Mouse (Mus musculus) liver, embryonic 15.5 days (tissue): ENCODE measurements around the gene Ranbp9. TPM values are rescaled to one million over a fixed set of nuclear protein-coding genes. Genes with fewer than 3 reads are reported as not detected.
"Not testable (repeated sequence)": the region's sequence is repeated elsewhere in the genome, so short reads cannot be mapped to it uniquely, and the experiment has no call there.

ENCODE experiments used
- ATAC-seq: fragments of 200-750 bp; cut with Nextera tagmentation; 2 replicates; pipeline ENCODE4 v1.8.0; 2017; ENCODE audit warnings: moderate number of reproducible peaks, mild to moderate bottlenecking, moderate library complexity; ENCODE audit not compliant: insufficient read depth
- H3K27ac ChIP-seq: fragments of 300-500 bp; sonication (generic); replicated peaks from 2 replicates; pipeline ENCODE4 v1.5.1; 2015; ENCODE audit warnings: mild to moderate bottlenecking, inconsistent platforms
- H3K27me3 ChIP-seq: fragments of 300-500 bp; sonication (generic); 2 replicates; pipeline ENCODE4 v1.6.1; 2015; ENCODE audit warnings: mild to moderate bottlenecking, inconsistent platforms
- H3K36me3 ChIP-seq: fragments of 300-500 bp; sonication (generic); replicated peaks from 2 replicates; pipeline ENCODE4 v1.6.1; 2015; ENCODE audit warnings: moderate library complexity, mild to moderate bottlenecking, inconsistent platforms
- H3K4me1 ChIP-seq: fragments of 300-500 bp; sonication (generic); replicated peaks from 2 replicates; pipeline ENCODE4 v1.6.1; 2015; ENCODE audit warnings: inconsistent platforms
- H3K4me2 ChIP-seq: fragments of 300-500 bp; sonication (generic); 2 replicates; pipeline ENCODE4 v1.6.1; 2015; ENCODE audit warnings: moderate library complexity, mild to moderate bottlenecking, inconsistent platforms
- H3K4me3 ChIP-seq: fragments of 300-500 bp; sonication (generic); replicated peaks from 2 replicates; pipeline ENCODE4 v1.5.1; 2015; ENCODE audit warnings: mild to moderate bottlenecking, inconsistent platforms
- H3K9ac ChIP-seq: fragments of 300-500 bp; sonication (generic); 2 replicates; pipeline ENCODE4 v1.6.1; 2015; ENCODE audit warnings: moderate library complexity, mild to moderate bottlenecking, inconsistent platforms
- H3K9me3 ChIP-seq: fragments of 300-500 bp; sonication (generic); replicated peaks from 2 replicates; pipeline ENCODE4 v1.6.1; 2016; ENCODE audit warnings: inconsistent platforms
- WGBS: fragments of 180-500 bp; shearing (Covaris S2); methylation state at CpG from one replicate; pipeline ENCODE4 v1.1.7; 2015; ENCODE audit warnings: mixed read lengths; ENCODE audit not compliant: insufficient replicate concordance; 5-methylcytosine and 5-hydroxymethylcytosine counted together
- polyA plus RNA-seq: library from polyadenylated mRNA; unstranded; fragments of >200 nt; fragmentation: Nextera tagmentation; extraction: Ambion mirVana; gene quantifications from 2 replicates; pipeline ENCODE4 v1.2.1, GENCODE M21; 2015

Ranbp9 gene
- polyA plus RNA-seq, 1 experiment from 2014 or later: 3.3 TPM

GRCm38 (mm10) chr13:43478586-43478985 lies 2.5 kb downstream of the Ranbp9 start:
- 21% methylated on average over 8 of the region's 8 CpGs for WGBS
- peaks cover 49% of the 10 kb centered on the region for H3K4me1 ChIP-seq
- 0 out of 2 replicates have a peak, but pooled peaks cover 4% of the 10 kb centered on the region for H3K27me3 ChIP-seq
- H3K27ac ChIP-seq: peak overlapping the region; percentile 59; the same call in 1 of the 2 replicates
- H3K36me3 ChIP-seq: no peaks in the 10 kb centered on the region
- no peak for ATAC-seq
- no peaks in the 10 kb centered on the region for H3K9me3 ChIP-seq
- H3K4me2 ChIP-seq: peak overlapping the region; percentile 89
- H3K9ac ChIP-seq: peak overlapping the region; percentile 21; the same call in 1 of the 2 replicates
- peak overlapping the region; percentile 91 for H3K4me3 ChIP-seq

- no peak for ATAC-seq
- no peak overlapping the region for H3K4me2 ChIP-seq
- H3K36me3 ChIP-seq: no peaks in the 10 kb centered on the region
Observed at GRCm38 (mm10) chr13:43477098-43477697, 3.9 kb downstream of the Ranbp9 start.

GRCm38 (mm10) chr13:43476226-43476625 lies 4.9 kb downstream of the Ranbp9 start:
- Histone ChIP-seq H3K27ac (no peak overlapping the region), H3K4me2 (no peak overlapping the region), H3K9me3 (no peaks in the 10 kb centered on the region), H3K4me3 (no peak overlapping the region), H3K9ac (no peak overlapping the region), H3K4me1 (peaks cover 50% of the 10 kb centered on the region), H3K36me3 (no peaks in the 10 kb centered on the region), H3K27me3 (no peaks in the 10 kb centered on the region)
- WGBS: 62% methylated on average over 7 of the region's 7 CpGs
- no peak for ATAC-seq

More at GRCm38 (mm10) chr13:43477098-43477697, 3.9 kb downstream of the Ranbp9 start:
- 73% methylated on average over 3 of the region's 3 CpGs for WGBS
- H3K9me3 ChIP-seq: no peaks in the 10 kb centered on the region
- no peak overlapping the region for H3K9ac ChIP-seq
- no peak overlapping the region for H3K27ac ChIP-seq
- no peaks in the 10 kb centered on the region for H3K27me3 ChIP-seq
- no peak overlapping the region for H3K4me3 ChIP-seq
- H3K4me1 ChIP-seq: peaks cover 55% of the 10 kb centered on the region

GRCm38 (mm10) chr13:43474722-43475121 lies 6.4 kb downstream of the Ranbp9 start:
- H3K9ac ChIP-seq: no peak overlapping the region
- H3K4me1 ChIP-seq: peaks cover 45% of the 10 kb centered on the region
- H3K27me3 ChIP-seq: no peaks in the 10 kb centered on the region
- no peak for ATAC-seq
- H3K4me3 ChIP-seq: no peak overlapping the region
- H3K36me3 ChIP-seq: no peaks in the 10 kb centered on the region
- H3K4me2 ChIP-seq: no peak overlapping the region
- no peak overlapping the region for H3K27ac ChIP-seq
- 74% methylated on average over 5 of the region's 5 CpGs for WGBS
- no peaks in the 10 kb centered on the region for H3K9me3 ChIP-seq

GRCm38 (mm10) chr13:43471861-43472260 lies 9.2 kb downstream of the Ranbp9 start:
- not testable (repeated sequence) for ATAC-seq, H3K27ac ChIP-seq, H3K27me3 ChIP-seq, H3K36me3 ChIP-seq, H3K9ac ChIP-seq, H3K4me2 ChIP-seq, H3K9me3 ChIP-seq, H3K4me3 ChIP-seq
- 86% methylated on average over 1 of the region's 1 CpGs for WGBS
- H3K4me1 ChIP-seq: peaks cover 24% of the 10 kb centered on the region

GRCm38 (mm10) chr13:43469607-43470006 lies 11.5 kb downstream of the Ranbp9 start:
- no peaks in the 10 kb centered on the region for H3K27me3 ChIP-seq
- H3K9ac ChIP-seq: no peak overlapping the region
- no peak overlapping the region for H3K4me2 ChIP-seq
- peaks cover 21% of the 10 kb centered on the region for H3K4me1 ChIP-seq
- no peaks in the 10 kb centered on the region for H3K9me3 ChIP-seq
- H3K4me3 ChIP-seq: no peak overlapping the region
- peaks cover 2% of the 10 kb centered on the region; the same call in 1 of the 2 replicates for H3K36me3 ChIP-seq
- 74% methylated on average over 1 of the region's 1 CpGs for WGBS
- no peak for ATAC-seq
- H3K27ac ChIP-seq: no peak overlapping the region

GRCm38 (mm10) chr13:43464605-43465004 lies 16.5 kb downstream of the Ranbp9 start:
- Histone ChIP-seq H3K27ac (no peak overlapping the region), H3K9me3 (no peaks in the 10 kb centered on the region), H3K36me3 (peaks cover 2% of the 10 kb centered on the region; the same call in 1 of the 2 replicates), H3K4me2 (no peak overlapping the region), H3K4me1 (peaks cover 18% of the 10 kb centered on the region), H3K4me3 (no peak overlapping the region), H3K27me3 (no peaks in the 10 kb centered on the region), H3K9ac (no peak overlapping the region)
- ATAC-seq: no peak
- WGBS: 89% methylated on average over 2 of the region's 2 CpGs

GRCm38 (mm10) chr13:43457161-43457560 lies 23.9 kb downstream of the Ranbp9 start:
- no peak overlapping the region for H3K9ac ChIP-seq
- no peak overlapping the region for H3K4me3 ChIP-seq
- H3K9me3 ChIP-seq: no peaks in the 10 kb centered on the region
- ATAC-seq: no peak
- no peaks in the 10 kb centered on the region for H3K27me3 ChIP-seq
- peaks cover 33% of the 10 kb centered on the region for H3K4me1 ChIP-seq
- H3K27ac ChIP-seq: no peak overlapping the region
- 17% methylated on average over 1 of the region's 1 CpGs for WGBS
- H3K36me3 ChIP-seq: no peaks in the 10 kb centered on the region
- H3K4me2 ChIP-seq: no peak overlapping the region

GRCm38 (mm10) chr13:43454431-43454830 lies 26.7 kb downstream of the Ranbp9 start:
- Histone ChIP-seq H3K4me2 (no peak overlapping the region), H3K4me1 (peaks cover 36% of the 10 kb centered on the region), H3K36me3 (no peaks in the 10 kb centered on the region), H3K4me3 (no peak overlapping the region), H3K27me3 (no peaks in the 10 kb centered on the region), H3K9me3 (no peaks in the 10 kb centered on the region), H3K27ac (no peak overlapping the region), H3K9ac (no peak overlapping the region)
- 48% methylated on average over 7 of the region's 7 CpGs for WGBS
- no peak for ATAC-seq

- ATAC-seq: no peak
- Histone ChIP-seq H3K36me3 (no peaks in the 10 kb centered on the region), H3K9me3 (no peaks in the 10 kb centered on the region), H3K9ac (no peak overlapping the region), H3K27ac (no peak overlapping the region), H3K27me3 (no peaks in the 10 kb centered on the region), H3K4me2 (no peak overlapping the region), H3K4me3 (no peak overlapping the region), H3K4me1 (peaks cover 36% of the 10 kb centered on the region)
- WGBS: 21% methylated on average over 7 of the region's 7 CpGs
Observed at GRCm38 (mm10) chr13:43452843-43453605, 28.1 kb downstream of the Ranbp9 start.

GRCm38 (mm10) chr13:43452177-43452576 lies 28.9 kb downstream of the Ranbp9 start:
- Histone ChIP-seq H3K36me3 (no peaks in the 10 kb centered on the region), H3K27me3 (no peaks in the 10 kb centered on the region), H3K4me1 (peaks cover 36% of the 10 kb centered on the region), H3K9me3 (no peaks in the 10 kb centered on the region), H3K9ac (no peak overlapping the region), H3K4me2 (no peak overlapping the region), H3K27ac (no peak overlapping the region), H3K4me3 (no peak overlapping the region)
- 56% methylated on average over 2 of the region's 2 CpGs for WGBS
- ATAC-seq: no peak
